Mouse (Mus musculus) liver, embryonic 14.5 days (tissue): ENCODE data around the gene Itgb3.

Source experiments
- CTCF ChIP-seq: IDR thresholded peaks from 2 replicates; pipeline ENCODE4 v1.5.1; 2016; ENCODE audit warnings: antibody characterized with exemption, low read depth, control low read depth
- EP300 ChIP-seq: IDR thresholded peaks from 2 replicates; pipeline ENCODE4 v1.6.1; 2016; ENCODE audit warnings: antibody characterized with exemption, low read depth

DNA sequence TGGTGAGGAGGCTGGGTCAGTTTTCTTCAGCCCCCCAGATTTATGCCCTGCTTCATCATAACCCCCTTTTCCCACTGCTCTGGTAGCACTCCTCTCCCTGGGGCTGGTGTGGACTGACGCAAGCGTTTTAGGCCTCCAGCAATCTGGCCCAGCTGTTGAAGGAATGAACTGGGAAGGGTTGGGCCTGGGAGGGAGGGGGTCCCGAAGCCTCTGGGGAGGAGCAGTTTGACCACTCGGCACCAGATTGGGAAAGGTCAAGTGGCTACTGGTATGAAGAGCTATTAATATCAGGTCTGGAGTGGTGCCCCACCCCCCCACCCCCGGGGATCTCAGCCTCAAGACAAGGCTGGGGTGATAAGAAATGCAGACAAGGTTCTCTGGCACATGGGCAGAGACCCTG is 29.7 kb upstream of the Itgb3 start:
- TF ChIP-seq CTCF (no peak), EP300 (no peak)
